Mouse (Mus musculus) common myeloid progenitor, adult 5-6 weeks (primary cell): Measurements from ENCODE around the gene Heatr4. TPM values are rescaled to one million over a fixed set of nuclear protein-coding genes. Genes with fewer than 3 reads are reported as not detected.

Source experiments
- ATAC-seq: replicated peaks from 2 replicates; pipeline ENCODE4 v1.8.0; 2016; ENCODE audit warnings: low read depth, mild to moderate bottlenecking, moderate TSS enrichment, inconsistent platforms; ENCODE audit not compliant: poor library complexity, severe bottlenecking
- total RNA-seq: library from RNA; stranded (forward); fragments of 200-1000, 187-1606 nt; gene quantifications from 2 replicates; pipeline ENCODE4 v1.2.3, GENCODE M21; 2017

Gene Heatr4
- total RNA-seq, 1 experiment from 2014 or later: not detected

DNA sequence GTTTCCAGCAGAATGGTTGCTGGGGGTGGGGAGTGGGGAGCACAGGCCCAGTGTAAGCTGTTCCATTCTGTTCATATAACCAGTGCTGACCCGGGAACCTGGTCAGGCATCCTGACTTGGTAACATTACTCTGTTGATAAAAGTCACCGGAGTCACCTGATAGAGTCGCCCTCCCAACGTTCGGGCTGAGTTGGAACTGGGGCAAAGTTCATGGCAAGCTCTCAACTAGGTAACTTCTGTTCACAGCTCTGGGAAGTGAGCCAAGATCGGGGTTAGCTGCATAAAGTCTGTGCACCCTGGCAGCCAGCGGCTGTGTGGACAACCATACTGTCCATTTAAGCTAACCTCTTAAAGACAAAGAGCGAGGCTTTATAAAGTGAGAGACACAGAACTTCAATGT, 14.6 kb upstream of the Heatr4 start:
- ATAC-seq: peak; percentile 42

DNA sequence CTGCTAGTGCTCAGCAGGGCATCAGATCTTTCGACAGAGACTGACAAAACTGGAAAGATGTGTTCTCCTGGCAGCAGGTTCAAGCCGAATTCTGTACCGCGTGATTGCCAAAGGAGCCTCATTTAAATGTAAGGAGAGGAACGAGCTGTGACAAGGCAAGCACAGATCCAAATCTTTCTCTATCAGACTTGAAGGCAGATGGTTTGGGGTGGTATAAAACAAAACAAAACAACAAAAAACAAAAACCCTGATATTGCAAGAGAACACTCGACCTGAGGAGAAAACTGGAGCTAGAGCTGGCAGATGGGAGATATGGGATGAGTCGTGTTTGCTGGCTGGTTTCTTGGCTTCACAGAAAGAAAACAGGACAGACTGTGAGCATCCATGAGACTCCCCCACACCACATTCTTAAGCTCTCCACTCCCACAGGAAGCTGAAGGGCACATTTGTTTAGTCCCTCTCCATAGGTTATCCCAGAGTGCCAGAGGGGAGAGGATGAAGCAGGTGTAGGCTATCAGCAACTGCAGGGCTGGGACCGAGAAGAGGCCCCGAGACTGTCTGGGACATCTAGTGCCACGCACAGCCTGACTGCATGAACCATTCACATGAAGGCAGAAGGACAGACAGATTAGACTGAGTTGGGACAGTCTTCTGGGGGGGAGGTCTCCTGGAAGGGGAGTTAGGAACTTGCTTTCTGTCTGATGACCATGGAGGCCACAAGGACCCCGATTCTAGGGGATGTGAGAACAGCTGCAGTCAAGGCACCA, 13.9 kb upstream of the Heatr4 start:
- ATAC-seq: no peak

DNA sequence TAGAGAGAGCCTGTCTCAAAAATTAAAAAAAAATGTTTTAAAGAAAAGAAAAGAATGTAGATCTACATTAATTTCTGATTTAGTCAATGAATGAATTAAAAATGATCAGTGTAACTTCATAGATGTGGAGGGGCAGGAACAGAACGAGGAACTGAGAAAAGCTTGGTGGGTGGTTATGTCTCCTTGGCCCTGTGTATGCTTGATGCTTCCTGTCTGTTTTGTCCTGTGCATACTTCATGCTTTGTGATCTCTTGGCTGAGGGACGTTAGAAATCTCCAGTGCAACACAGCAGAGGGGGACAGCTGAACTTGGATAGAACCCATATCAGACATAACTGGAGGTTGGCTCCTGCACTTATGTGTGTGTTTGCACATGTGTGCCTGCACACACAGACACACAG, 12.6 kb upstream of the Heatr4 start:
- ATAC-seq: no peak

GRCm38 (mm10) chr12:83989378-83989777, 4.7 kb upstream of the Heatr4 start:
- ATAC-seq: no peak

GRCm38 (mm10) chr12:83988483-83988882, 3.8 kb upstream of the Heatr4 start:
- ATAC-seq: no peak

- peak; percentile 92 for ATAC-seq
Measured at GRCm38 (mm10) chr12:83987583-83988441, 3.2 kb upstream of the Heatr4 start, which contains the start of gene Acot2. Gene Acot2 (plus strand): TSS chr12:83987861.

DNA sequence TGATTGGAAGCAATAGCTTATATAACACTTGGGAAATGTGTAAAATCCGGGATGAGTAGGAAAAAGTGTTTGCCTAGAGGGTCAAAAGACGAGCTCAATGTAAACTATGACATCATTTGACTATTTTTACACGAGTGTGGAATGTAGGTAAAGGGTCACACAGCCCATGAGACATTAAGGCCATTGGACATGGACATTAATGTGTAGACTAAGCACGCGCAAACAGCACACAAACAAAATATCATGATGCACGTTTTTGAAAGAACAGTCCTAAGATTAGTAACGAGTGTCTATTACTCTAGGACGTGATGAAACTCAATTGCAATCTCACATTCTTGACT, 2.6 kb upstream of the Heatr4 start:
- no peak for ATAC-seq

- no peak for ATAC-seq
Measured at GRCm38 (mm10) chr12:83981615-83982014, 3.0 kb downstream of the Heatr4 start.

DNA sequence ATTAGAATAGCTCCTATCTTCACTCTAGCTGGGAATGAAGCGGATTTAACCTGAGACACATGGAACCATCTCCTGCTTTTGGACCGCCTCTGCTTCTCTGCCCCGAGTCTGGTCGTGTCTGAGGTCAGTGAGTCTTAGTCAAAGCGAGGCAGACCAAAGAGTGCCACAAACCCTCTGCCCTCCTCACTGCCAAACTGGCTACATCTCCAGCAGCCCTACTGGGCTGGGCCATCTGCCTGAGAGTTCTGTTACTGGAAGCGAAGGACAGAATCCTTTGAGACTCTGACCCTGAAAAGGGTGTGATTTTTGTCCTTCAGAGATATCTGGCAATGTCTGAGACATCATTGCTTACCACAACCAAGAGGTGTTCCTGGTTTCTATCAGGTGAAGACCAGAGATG, 5.8 kb downstream of the Heatr4 start:
- no peak for ATAC-seq

GRCm38 (mm10) chr12:83972117-83972516, 12.5 kb downstream of the Heatr4 start:
- ATAC-seq: peak; percentile 78; the same call in 1 of the 2 replicates

DNA sequence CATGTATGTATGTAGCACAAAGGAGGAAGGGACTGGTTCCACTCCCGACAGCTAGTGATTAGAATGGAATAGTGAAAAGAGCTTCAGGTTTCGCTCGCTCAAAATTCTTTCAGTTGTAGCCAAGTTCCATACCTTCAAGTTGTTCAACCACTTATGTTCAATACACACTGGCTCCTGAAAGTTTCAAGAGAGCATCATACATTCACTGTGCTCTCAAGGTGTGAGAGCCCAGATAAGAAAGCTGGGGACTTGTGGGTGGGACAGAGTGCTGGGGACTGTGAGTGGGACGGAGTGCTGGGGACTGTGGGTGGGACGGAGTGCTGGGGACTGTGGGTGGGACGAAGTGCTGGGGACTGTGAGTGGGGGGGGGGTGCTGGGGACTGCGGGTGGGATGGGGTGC, 19.4 kb downstream of the Heatr4 start:
- no peak for ATAC-seq

DNA sequence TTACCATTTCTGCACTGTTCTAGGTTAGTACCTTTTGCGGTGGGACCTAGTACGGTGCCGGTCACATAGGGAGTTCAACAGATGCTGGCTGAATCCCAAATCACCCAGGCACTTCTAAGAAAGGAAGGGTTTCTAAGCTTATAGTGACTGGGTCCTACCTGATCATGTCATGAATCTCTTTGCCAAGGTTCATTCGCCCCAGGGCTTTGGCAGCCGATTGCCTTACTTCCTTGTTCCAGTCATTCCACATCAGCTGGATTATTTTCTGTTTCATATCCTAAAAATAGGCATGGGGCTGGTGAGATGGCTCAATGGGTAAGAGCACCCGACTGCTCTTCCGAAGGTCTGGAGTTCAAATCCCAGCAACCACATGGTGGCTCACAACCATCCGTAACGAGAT, 26.4 kb downstream of the Heatr4 start:
- ATAC-seq: no peak

DNA sequence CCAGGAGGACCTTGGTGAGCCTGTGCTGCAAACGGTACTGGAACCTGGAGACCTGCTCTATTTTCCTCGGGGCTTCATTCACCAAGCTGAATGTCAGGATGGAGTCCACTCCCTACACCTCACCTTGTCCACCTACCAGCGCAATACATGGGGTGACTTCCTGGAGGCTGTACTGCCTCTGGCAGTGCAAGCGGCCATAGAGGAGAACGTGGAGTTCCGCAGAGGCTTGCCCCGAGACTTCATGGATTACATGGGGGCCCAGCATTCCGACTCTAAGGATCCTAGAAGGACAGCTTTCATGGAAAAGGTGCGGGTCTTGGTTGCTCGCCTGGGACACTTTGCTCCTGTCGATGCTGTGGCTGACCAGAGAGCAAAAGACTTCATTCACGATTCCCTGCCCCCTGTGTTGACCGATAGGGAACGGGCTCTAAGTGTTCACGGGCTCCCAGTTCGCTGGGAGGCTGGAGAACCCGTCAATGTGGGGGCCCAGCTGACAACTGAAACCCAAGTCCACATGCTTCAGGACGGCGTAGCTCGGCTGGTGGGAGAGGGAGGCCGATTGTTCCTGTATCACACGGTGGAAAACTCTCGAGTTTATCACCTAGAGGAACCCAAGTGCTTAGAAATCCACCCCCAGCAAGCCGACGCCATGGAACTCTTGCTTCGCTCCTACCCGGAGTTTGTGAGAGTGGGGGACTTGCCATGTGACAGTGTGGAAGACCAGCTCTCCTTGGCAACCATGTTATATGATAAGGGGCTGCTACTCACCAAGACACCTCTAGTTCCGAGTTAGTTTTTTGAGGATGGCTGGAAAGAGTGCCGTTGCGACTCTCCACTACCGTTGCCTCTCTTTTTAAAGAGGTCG, 32.7 kb downstream of the Heatr4 start:
- ATAC-seq: no peak

DNA sequence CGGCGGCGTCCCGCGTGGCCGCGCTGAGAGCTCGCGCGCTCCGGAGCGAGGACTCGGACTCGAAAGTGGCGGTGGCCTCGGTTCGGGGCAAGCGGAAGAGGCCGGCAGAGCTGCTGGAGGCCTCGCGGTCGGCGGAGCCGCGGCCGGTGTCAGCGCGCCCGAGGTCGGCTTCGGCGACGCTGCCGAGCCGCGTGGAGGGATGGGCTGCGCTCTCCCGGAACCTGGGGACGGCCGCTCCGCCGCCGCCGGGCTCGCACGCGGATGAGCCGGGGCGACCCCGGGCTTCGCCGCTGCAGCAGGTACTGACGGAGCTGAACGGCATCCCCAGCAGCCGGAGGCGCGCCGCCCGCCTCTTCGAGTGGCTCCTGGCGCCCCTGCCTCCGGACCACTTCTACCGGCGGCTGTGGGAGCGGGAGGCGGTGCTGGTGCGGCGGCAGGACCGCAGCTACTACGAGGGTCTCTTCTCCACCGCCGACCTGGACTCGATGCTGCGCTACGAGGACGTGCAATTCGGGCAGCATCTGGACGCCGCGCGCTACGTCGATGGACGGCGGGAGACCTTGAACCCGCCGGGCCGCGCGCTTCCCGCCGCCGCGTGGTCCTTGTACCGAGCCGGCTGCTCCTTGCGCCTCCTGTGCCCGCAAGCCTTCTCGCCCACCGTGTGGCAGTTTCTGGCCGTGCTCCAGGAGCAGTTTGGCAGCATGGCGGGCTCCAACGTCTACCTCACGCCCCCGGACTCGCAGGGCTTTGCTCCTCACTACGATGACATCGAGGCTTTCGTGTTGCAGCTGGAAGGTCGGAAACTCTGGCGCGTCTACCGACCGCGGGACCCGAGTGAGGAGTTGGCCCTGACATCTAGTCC, 33.6 kb downstream of the Heatr4 start:
- peak; percentile 10 for ATAC-seq

- peak; percentile 80 for ATAC-seq
Measured at GRCm38 (mm10) chr12:83950493-83950839, 34.2 kb downstream of the Heatr4 start, which contains the start of gene Riox1. Gene Riox1 (plus strand): TSS chr12:83950608.

GRCm38 (mm10) chr12:83949776-83950492, 34.7 kb downstream of the Heatr4 start:
- ATAC-seq: peak; percentile 27

GRCm38 (mm10) chr12:83949043-83949442, 35.6 kb downstream of the Heatr4 start:
- ATAC-seq: no peak

DNA sequence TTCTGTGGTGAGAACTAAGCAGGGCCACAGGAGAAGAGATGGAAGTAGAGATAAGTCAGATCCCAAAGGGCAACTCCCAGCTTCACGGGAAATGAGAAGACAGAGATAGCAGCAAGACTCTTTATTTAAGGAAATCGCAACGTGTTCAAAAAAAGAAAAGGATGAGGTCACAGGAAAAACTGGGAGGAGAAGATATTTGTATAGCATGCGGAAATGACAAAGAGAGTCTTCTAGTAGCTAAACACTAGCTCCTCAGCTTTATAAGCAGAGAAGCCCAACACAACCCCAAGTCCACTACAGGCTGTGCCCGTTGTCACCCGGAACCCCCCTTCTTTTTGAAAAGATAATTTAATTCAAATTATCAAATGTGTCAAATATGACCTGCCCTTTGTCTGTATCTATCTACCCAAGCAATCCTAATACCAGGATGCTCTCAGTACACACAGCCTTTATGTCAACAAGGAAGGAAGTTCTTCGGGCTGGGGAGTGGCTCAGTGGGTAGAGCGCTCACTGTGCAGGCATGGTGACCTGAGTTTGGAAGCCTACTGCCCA, 37.3 kb downstream of the Heatr4 start:
- ATAC-seq: no peak

DNA sequence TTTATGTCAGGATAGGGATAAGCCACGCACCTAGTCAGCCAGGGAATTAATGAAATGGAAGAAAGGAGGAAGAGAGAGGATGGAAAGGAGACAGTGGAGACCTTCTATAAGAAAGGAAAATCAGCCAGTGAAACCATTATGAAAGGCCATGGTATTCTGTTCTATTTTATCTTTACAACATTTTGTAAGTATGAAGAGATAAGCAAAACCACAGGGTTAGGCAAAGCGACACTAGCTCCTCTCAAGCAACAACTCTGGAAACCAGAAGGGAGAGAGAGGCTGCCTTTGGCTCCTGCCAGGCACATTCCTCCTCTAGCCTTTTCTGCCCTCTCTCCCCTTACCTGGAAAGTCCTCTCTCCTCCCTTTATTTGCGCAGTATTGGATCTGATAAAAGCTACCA, 42.7 kb downstream of the Heatr4 start:
- peak; percentile 50; the same call in 1 of the 2 replicates for ATAC-seq
